Mouse (Mus musculus): ENCODE measurements around the gene Spag5. TPM values are rescaled to one million over a fixed set of nuclear protein-coding genes. Genes with fewer than 3 reads are reported as not detected.

The Spag5 gene
- polyA plus RNA-seq, 1 experiment from 2014 or later, result 50.9 TPM

- Histone ChIP-seq H3K27me3 (ENCODE audit: control insufficient read depth, insufficient read depth, low read length) (no peaks in the 10 kb centered on the region), H3K9ac (ENCODE audit: low read depth, low read length) (no peak overlapping the region), H3K4me2 (replicated peaks; ENCODE audit: low read depth, low read length) (no peak overlapping the region), H3K27ac (ENCODE audit: low read depth, low read length) (no peak overlapping the region), H3K36me3 (ENCODE audit: control insufficient read depth, insufficient read depth, low read length) (peaks cover 85% of the 10 kb centered on the region), H3K9me3 (ENCODE audit: control insufficient read depth, low read length) (no peaks in the 10 kb centered on the region), H3K4me3 (ENCODE audit: low read length) (no peak overlapping the region), H3K4me1 (ENCODE audit: control insufficient read depth, insufficient read depth, low read length) (no peaks in the 10 kb centered on the region)
- 98% methylated on average over 2 of the region's 2 CpGs for whole genome bisulfite sequencing
- no peak for ATAC-seq (ENCODE audit: low FRiP score, low TSS enrichment)
Measured at GRCm38 (mm10) chr11:78313662-78314061, 12.3 kb downstream of the Spag5 start.

GRCm38 (mm10) chr11:78318411-78318810 is 17.1 kb downstream of the Spag5 start:
- Histone ChIP-seq H3K4me1 (ENCODE audit: control insufficient read depth, insufficient read depth, low read length) (0 out of 2 replicates have a peak, but pooled peaks cover 4% of the 10 kb centered on the region), H3K36me3 (ENCODE audit: control insufficient read depth, insufficient read depth, low read length) (peaks cover 82% of the 10 kb centered on the region), H3K27ac (ENCODE audit: low read depth, low read length) (no peak overlapping the region), H3K4me3 (ENCODE audit: low read length) (no peak overlapping the region), H3K9me3 (ENCODE audit: control insufficient read depth, low read length) (no peaks in the 10 kb centered on the region), H3K4me2 (replicated peaks; ENCODE audit: low read depth, low read length) (no peak overlapping the region), H3K27me3 (ENCODE audit: control insufficient read depth, insufficient read depth, low read length) (no peaks in the 10 kb centered on the region), H3K9ac (ENCODE audit: low read depth, low read length) (no peak overlapping the region)
- no peak for ATAC-seq (ENCODE audit: low FRiP score, low TSS enrichment)
- WGBS, result 91% methylated on average over 2 of the region's 2 CpGs

GRCm38 (mm10) chr11:78322076-78322831 is 20.9 kb downstream of the Spag5 start:
- ATAC-seq (ENCODE audit: low FRiP score, low TSS enrichment), result no peak; the same call in 1 of the 2 replicates
- Histone ChIP-seq H3K36me3 (ENCODE audit: control insufficient read depth, insufficient read depth, low read length) (peaks cover 46% of the 10 kb centered on the region), H3K27ac (ENCODE audit: low read depth, low read length) (no peak overlapping the region; the same call in 1 of the 2 replicates), H3K9me3 (ENCODE audit: control insufficient read depth, low read length) (no peaks in the 10 kb centered on the region), H3K27me3 (ENCODE audit: control insufficient read depth, insufficient read depth, low read length) (no peaks in the 10 kb centered on the region), H3K9ac (ENCODE audit: low read depth, low read length) (no peak overlapping the region), H3K4me1 (ENCODE audit: control insufficient read depth, insufficient read depth, low read length) (0 out of 2 replicates have a peak, but pooled peaks cover 4% of the 10 kb centered on the region), H3K4me3 (ENCODE audit: low read length) (no peak overlapping the region), H3K4me2 (replicated peaks; ENCODE audit: low read depth, low read length) (peak overlapping the region; percentile 34; the same call in 1 of the 2 replicates)
- WGBS, result 68% methylated on average over 2 of the region's 2 CpGs

- Histone ChIP-seq H3K4me1 (ENCODE audit: control insufficient read depth, insufficient read depth, low read length) (0 out of 2 replicates have a peak, but pooled peaks cover 4% of the 10 kb centered on the region), H3K36me3 (ENCODE audit: control insufficient read depth, insufficient read depth, low read length) (peaks cover 40% of the 10 kb centered on the region), H3K27ac (ENCODE audit: low read depth, low read length) (no peak within 1 kb of the TSS; the same call in 1 of the 2 replicates), H3K4me2 (replicated peaks; ENCODE audit: low read depth, low read length) (peak within 1 kb of the TSS; percentile 34), H3K9me3 (ENCODE audit: control insufficient read depth, low read length) (no peaks in the 10 kb centered on the region), H3K27me3 (ENCODE audit: control insufficient read depth, insufficient read depth, low read length) (no peaks in the 10 kb centered on the region), H3K9ac (ENCODE audit: low read depth, low read length) (0 out of 2 replicates have a peak within 1 kb of the TSS, but pooled peaks have one; percentile 12), H3K4me3 (ENCODE audit: low read length) (peak within 1 kb of the TSS; percentile 16; the same call in 1 of the 2 replicates)
- ATAC-seq (ENCODE audit: low FRiP score, low TSS enrichment), result peak; percentile 94
- 5% methylated on average over 15 of the region's 15 CpGs for WGBS
Measured at GRCm38 (mm10) chr11:78322860-78323259, 21.5 kb downstream of the Spag5 start, which contains the start of gene Aldoc. Gene Aldoc (plus strand): TSS chr11:78322968.

GRCm38 (mm10) chr11:78324000-78324785 is 22.9 kb downstream of the Spag5 start:
- Histone ChIP-seq H3K9ac (ENCODE audit: low read depth, low read length) (no peak overlapping the region), H3K36me3 (ENCODE audit: control insufficient read depth, insufficient read depth, low read length) (peaks cover 27% of the 10 kb centered on the region), H3K4me3 (ENCODE audit: low read length) (no peak overlapping the region), H3K4me1 (ENCODE audit: control insufficient read depth, insufficient read depth, low read length) (peaks cover 10% of the 10 kb centered on the region; the same call in 1 of the 2 replicates), H3K9me3 (ENCODE audit: control insufficient read depth, low read length) (no peaks in the 10 kb centered on the region), H3K27ac (ENCODE audit: low read depth, low read length) (no peak overlapping the region), H3K4me2 (replicated peaks; ENCODE audit: low read depth, low read length) (no peak overlapping the region), H3K27me3 (ENCODE audit: control insufficient read depth, insufficient read depth, low read length) (no peaks in the 10 kb centered on the region)
- WGBS, result 87% methylated on average over 15 of the region's 15 CpGs
- ATAC-seq (ENCODE audit: low FRiP score, low TSS enrichment), result no peak

GRCm38 (mm10) chr11:78324965-78325364 is 23.6 kb downstream of the Spag5 start:
- ATAC-seq (ENCODE audit: low FRiP score, low TSS enrichment), result no peak
- no peak overlapping the region for H3K4me2 ChIP-seq (replicated peaks; ENCODE audit: low read depth, low read length)
- H3K27ac ChIP-seq (ENCODE audit: low read depth, low read length), result no peak overlapping the region
- H3K36me3 ChIP-seq (ENCODE audit: control insufficient read depth, insufficient read depth, low read length), result peaks cover 21% of the 10 kb centered on the region
- H3K9me3 ChIP-seq (ENCODE audit: control insufficient read depth, low read length), result no peaks in the 10 kb centered on the region
- H3K27me3 ChIP-seq (ENCODE audit: control insufficient read depth, insufficient read depth, low read length), result no peaks in the 10 kb centered on the region
- H3K4me1 ChIP-seq (ENCODE audit: control insufficient read depth, insufficient read depth, low read length), result peaks cover 12% of the 10 kb centered on the region; the same call in 1 of the 2 replicates
- no peak overlapping the region for H3K9ac ChIP-seq (ENCODE audit: low read depth, low read length)
- 94% methylated on average over 12 of the region's 12 CpGs for WGBS
- H3K4me3 ChIP-seq (ENCODE audit: low read length), result no peak overlapping the region

GRCm38 (mm10) chr11:78327215-78327614 is 25.9 kb downstream of the Spag5 start:
- Histone ChIP-seq H3K4me2 (replicated peaks; ENCODE audit: low read depth, low read length) (no peak overlapping the region), H3K27me3 (ENCODE audit: control insufficient read depth, insufficient read depth, low read length) (no peaks in the 10 kb centered on the region), H3K36me3 (ENCODE audit: control insufficient read depth, insufficient read depth, low read length) (0 out of 2 replicates have a peak, but pooled peaks cover 3% of the 10 kb centered on the region), H3K27ac (ENCODE audit: low read depth, low read length) (no peak overlapping the region), H3K4me3 (ENCODE audit: low read length) (no peak overlapping the region), H3K9ac (ENCODE audit: low read depth, low read length) (no peak overlapping the region), H3K9me3 (ENCODE audit: control insufficient read depth, low read length) (no peaks in the 10 kb centered on the region), H3K4me1 (ENCODE audit: control insufficient read depth, insufficient read depth, low read length) (peaks cover 12% of the 10 kb centered on the region; the same call in 1 of the 2 replicates)
- WGBS, result 91% methylated on average over 4 of the region's 4 CpGs
- no peak for ATAC-seq (ENCODE audit: low FRiP score, low TSS enrichment)

GRCm38 (mm10) chr11:78327634-78328511 is 26.5 kb downstream of the Spag5 start, which contains the start of gene Pigs:
Gene Pigs (plus strand): TSS chr11:78328415.
- Histone ChIP-seq H3K9ac (ENCODE audit: low read depth, low read length) (peak within 1 kb of the TSS; percentile 85), H3K36me3 (ENCODE audit: control insufficient read depth, insufficient read depth, low read length) (no peaks in the 10 kb centered on the region), H3K4me3 (ENCODE audit: low read length) (peak within 1 kb of the TSS; percentile 91), H3K9me3 (ENCODE audit: control insufficient read depth, low read length) (no peaks in the 10 kb centered on the region), H3K4me1 (ENCODE audit: control insufficient read depth, insufficient read depth, low read length) (peaks cover 8% of the 10 kb centered on the region; the same call in 1 of the 2 replicates), H3K27me3 (ENCODE audit: control insufficient read depth, insufficient read depth, low read length) (no peaks in the 10 kb centered on the region), H3K27ac (ENCODE audit: low read depth, low read length) (no peak within 1 kb of the TSS; the same call in 1 of the 2 replicates), H3K4me2 (replicated peaks; ENCODE audit: low read depth, low read length) (peak within 1 kb of the TSS; percentile 91)
- peak; percentile 93 for ATAC-seq (ENCODE audit: low FRiP score, low TSS enrichment)
- 14% methylated on average over 36 of the region's 37 CpGs for WGBS

All from kidney, embryonic 14.5 days (tissue).